Mouse (Mus musculus): Measurements from ENCODE around the gene Psmc2. TPM values are rescaled to one million over a fixed set of nuclear protein-coding genes. Genes with fewer than 3 reads are reported as not detected.
A peak's percentile ranks its signal among the peaks of the same experiment; 100 is the strongest.

The Psmc2 gene
- total and polyA plus RNA-seq, 3 experiments, result 87.4 to 208 (median 115) TPM

- Histone ChIP-seq H3K36me3 (replicated peaks in 1 of 2; ENCODE audit: control insufficient read depth in 1 of 2, insufficient read depth in 1 of 2, low read length in 1 of 2) (peaks cover 22 to 34% of the 10 kb centered on the region in 2 experiments), H3K27me3 (replicated peaks) (no peaks in the 10 kb centered on the region), H3K4me1 (ENCODE audit: control insufficient read depth in 1 of 2, insufficient read depth in 2 of 2) (peaks cover 2 to 28% of the 10 kb centered on the region in 2 experiments; a peak in 2 of 4 replicates), H3K4me2 (ENCODE audit: insufficient read depth, low read depth, poor library complexity, severe bottlenecking) (peak within 1 kb of the TSS; percentile 55), H3K27ac (ENCODE audit: insufficient read depth, low read depth) (peak within 1 kb of the TSS; percentile 13; the same call in 1 of the 2 replicates), H3K9me3 (replicated peaks; ENCODE audit: low read length) (no peaks in the 10 kb centered on the region), H3K9ac (ENCODE audit: insufficient read depth, low read depth) (peak within 1 kb of the TSS; percentile 73), H3K4me3 (replicated peaks in 1 of 3; ENCODE audit: low read depth in 2 of 3, low read length in 2 of 3, poor library complexity in 1 of 3) (peak within 1 kb of the TSS; percentile 70 to 91 (median 82)), H3K79me2 (replicated peaks; ENCODE audit: control insufficient read depth, extremely low read depth, insufficient read depth, poor library complexity, severe bottlenecking) (peaks cover 16% of the 10 kb centered on the region)
- in situ Hi-C loops (cut with MboI; ENCODE audit: low pct_ligation_motif_present, low pct_unique_long_range_greater_than_20kb, low sequenced_read_pairs), result no loop called here
- TF ChIP-seq NRF1 (IDR thresholded peaks at IDR 0.05; ENCODE audit: low read depth, low read length) (peak; percentile 58), MAX (IDR thresholded peaks at IDR 0.05; ENCODE audit: low read length) (no peak; the same call in 1 of the 2 replicates), USF2 (conservative IDR thresholded peaks at IDR 0.05; ENCODE audit: low read depth, low read length) (no peak), SIN3A (IDR thresholded peaks at IDR 0.05; ENCODE audit: low read length) (peak; percentile 48; the same call in 1 of the 2 replicates), JUN (IDR thresholded peaks at IDR 0.05; ENCODE audit: insufficient read depth, low read depth, low read length) (no peak), ZC3H11A (IDR thresholded peaks at IDR 0.05; ENCODE audit: low read depth, low read length) (no peak), ZMIZ1 (IDR thresholded peaks at IDR 0.05; ENCODE audit: low read depth, low read length) (no peak), MAZ (IDR thresholded peaks at IDR 0.05; ENCODE audit: low read depth, low read length) (no peak), ETS1 (conservative IDR thresholded peaks at IDR 0.05; ENCODE audit: low read depth, low read length) (no peak), MXI1 (IDR thresholded peaks at IDR 0.05; ENCODE audit: low read depth, low read length) (peak; percentile 81), UBTF (IDR thresholded peaks at IDR 0.05; ENCODE audit: low read depth, low read length) (no peak; the same call in 1 of the 2 replicates), CTCF (conservative IDR thresholded peaks at IDR 0.05 in 1 of 2, IDR thresholded peaks at IDR 0.05 in 1 of 2; ENCODE audit: low read depth in 2 of 2, low read length in 2 of 2) (peak; percentile 66 to 83), MAFK (IDR thresholded peaks at IDR 0.05; ENCODE audit: insufficient replicate concordance, low read length) (no peak), IRF4 (IDR thresholded peaks at IDR 0.05; ENCODE audit: low read depth, low read length) (peak; percentile 35; the same call in 1 of the 2 replicates), CHD2 (IDR thresholded peaks at IDR 0.05; ENCODE audit: low read length) (peak; percentile 88), USF1 (IDR thresholded peaks at IDR 0.05; ENCODE audit: low read depth, low read length) (no peak), ZKSCAN1 (IDR thresholded peaks at IDR 0.05; ENCODE audit: borderline replicate concordance, low read depth, low read length) (no peak), MYC (IDR thresholded peaks at IDR 0.05; ENCODE audit: low read depth, low read length) (no peak), GABPA (IDR thresholded peaks at IDR 0.05; ENCODE audit: insufficient replicate concordance, low read depth, low read length) (no peak; the same call in 1 of the 2 replicates), CHD1 (IDR thresholded peaks at IDR 0.05; ENCODE audit: low read depth, low read length) (no peak), KAT2A (IDR thresholded peaks at IDR 0.05; ENCODE audit: insufficient replicate concordance, low read length) (peak; percentile 79; the same call in 1 of the 2 replicates), SMC3 (IDR thresholded peaks at IDR 0.05; ENCODE audit: low read depth, low read length) (peak; percentile 31), TBP (conservative IDR thresholded peaks at IDR 0.05; ENCODE audit: low read depth, low read length) (peak; percentile 89), NELFE (IDR thresholded peaks at IDR 0.05; ENCODE audit: low read depth, low read length) (peak; percentile 68), ZNF384 (IDR thresholded peaks at IDR 0.05; ENCODE audit: low read depth, low read length) (no peak), PAX5 (IDR thresholded peaks at IDR 0.05; ENCODE audit: low read length) (no peak), ELF1 (IDR thresholded peaks at IDR 0.05; ENCODE audit: low read depth, low read length) (peak; percentile 90), POLR2AphosphoS2 (IDR thresholded peaks at IDR 0.05; ENCODE audit: low read depth, low read length) (no peak), TCF12 (IDR thresholded peaks at IDR 0.05; ENCODE audit: low read depth, low read length) (peak; percentile 65; the same call in 1 of the 2 replicates), POLR2A (IDR thresholded peaks at IDR 0.05; ENCODE audit: low read depth, low read length) (peak; percentile 80), HCFC1 (IDR thresholded peaks at IDR 0.05; ENCODE audit: low read depth, low read length) (peak; percentile 89), BHLHE40 (IDR thresholded peaks at IDR 0.05; ENCODE audit: low read depth, low read length) (no peak), JUND (conservative IDR thresholded peaks at IDR 0.05; ENCODE audit: low read depth, low read length) (no peak), EP300 (IDR thresholded peaks at IDR 0.05; ENCODE audit: low read length) (no peak), E2F4 (IDR thresholded peaks at IDR 0.05; ENCODE audit: insufficient replicate concordance, low read depth, low read length) (no peak), RAD21 (IDR thresholded peaks at IDR 0.05; ENCODE audit: low read depth, low read length) (peak; percentile 39), RCOR1 (conservative IDR thresholded peaks at IDR 0.05; ENCODE audit: low read depth, low read length) (no peak), MEF2A (IDR thresholded peaks at IDR 0.05; ENCODE audit: borderline replicate concordance, low read depth, low read length) (peak; percentile 43; the same call in 1 of the 2 replicates)
- peak; percentile 89 for DNase-seq (ENCODE audit: extremely low read depth)
- dilution Hi-C loops (cut with MboI; ENCODE audit: extremely low pct_ligation_motif_present, extremely low pct_unique_long_range_greater_than_20kb, low sequenced_read_pairs), result no loop called here
These were observed 48.0 kb upstream of the Psmc2 start, which contains the start of gene Pmpcb for GRCm38 (mm10) chr5:21736956-21737585. Gene Pmpcb (plus strand): TSS chr5:21737141.

All from CH12.LX (cell line).